Mouse (Mus musculus) small intestine, adult 2 months (tissue): ENCODE data around the gene Trpc2.

Experiments used
- CTCF ChIP-seq: fragments of 200-500 bp; IDR thresholded peaks from 2 replicates; pipeline ENCODE4 v1.5.1; 2012; ENCODE audit warnings: low read depth, mild to moderate bottlenecking, control low read depth, inconsistent platforms, low read length, moderate library complexity, mixed read lengths; ENCODE audit not compliant: insufficient replicate concordance, insufficient read length; ENCODE audit errors: extremely low read depth
- POLR2A ChIP-seq: fragments of 200-500 bp; IDR thresholded peaks from 2 replicates; pipeline ENCODE4 v1.6.1; 2012; ENCODE audit warnings: low read depth, mild to moderate bottlenecking, control low read depth, inconsistent platforms, low read length, moderate library complexity

DNA sequence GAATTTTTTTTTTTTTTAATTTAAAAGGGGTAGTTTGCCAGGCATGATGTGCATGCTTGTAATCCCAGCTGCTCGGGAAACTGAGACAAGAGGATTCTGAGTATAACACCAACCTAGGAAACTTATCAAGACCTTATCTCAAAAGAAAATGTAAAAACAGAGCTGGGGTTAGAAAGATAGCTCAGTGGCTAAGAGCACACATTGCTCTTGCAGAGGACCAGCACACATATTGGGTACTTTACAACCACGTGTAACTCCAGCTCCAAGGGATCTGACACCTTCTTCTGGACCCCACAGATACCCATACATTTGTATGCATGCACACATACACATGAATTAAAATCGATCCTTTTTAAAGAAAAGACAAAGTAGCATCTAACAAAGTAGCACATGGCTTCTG, 21.6 kb upstream of the Trpc2 start:
- TF ChIP-seq CTCF (no peak), POLR2A (no peak)
